Mouse (Mus musculus) midbrain, postnatal 0 days (tissue): Measurements from ENCODE around the gene Tcf23. TPM values are rescaled to one million over a fixed set of nuclear protein-coding genes. Genes with fewer than 3 reads are reported as not detected.
A peak's percentile ranks its signal among the peaks of the same experiment; 100 is the strongest.
"Not testable (repeated sequence)": the region's sequence is repeated elsewhere in the genome, so short reads cannot be mapped to it uniquely, and the experiment has no call there.

Experiments used
- ATAC-seq: fragments of 200-750 bp; cut with Nextera tagmentation; 2 replicates; pipeline ENCODE4 v1.8.0; 2017; ENCODE audit warnings: moderate number of reproducible peaks, mild to moderate bottlenecking, moderate TSS enrichment, moderate library complexity; ENCODE audit not compliant: low FRiP score
- DNase-seq: peaks from one replicate; pipeline ENCODE4 v3.0.0-alpha.2; 2015; ENCODE audit warnings: low spot score
- H3K27ac ChIP-seq: fragments of 300-500 bp; sonication (generic); 2 replicates; pipeline ENCODE4 v1.5.1; 2014; ENCODE audit warnings: low read depth, mild to moderate bottlenecking, low read length, mixed read lengths
- H3K27me3 ChIP-seq: fragments of 300-500 bp; sonication (generic); 2 replicates; pipeline ENCODE4 v1.6.1; 2014; ENCODE audit warnings: low read length, control low read depth, mixed read lengths; ENCODE audit not compliant: insufficient read depth
- H3K36me3 ChIP-seq: fragments of 300-500 bp; sonication (generic); 2 replicates; pipeline ENCODE4 v1.6.1; 2014; ENCODE audit warnings: low read length, control low read depth, mixed read lengths; ENCODE audit not compliant: insufficient read depth
- H3K4me1 ChIP-seq: fragments of 300-500 bp; sonication (generic); 2 replicates; pipeline ENCODE4 v1.6.1; 2014; ENCODE audit warnings: mild to moderate bottlenecking, control low read depth, antibody characterized with exemption, low read length, mixed read lengths; ENCODE audit not compliant: insufficient read depth
- H3K4me2 ChIP-seq: fragments of 300-500 bp; sonication (generic); 2 replicates; pipeline ENCODE4 v1.6.1; 2014; ENCODE audit warnings: low read depth, mild to moderate bottlenecking, low read length, mixed read lengths; ENCODE audit not compliant: poor library complexity, severe bottlenecking
- H3K4me3 ChIP-seq: fragments of 300-500 bp; sonication (generic); 2 replicates; pipeline ENCODE4 v1.5.1; 2014; ENCODE audit warnings: low read depth, mild to moderate bottlenecking, low read length, moderate library complexity
- H3K9ac ChIP-seq: fragments of 300-500 bp; sonication (generic); replicated peaks from 2 replicates; pipeline ENCODE4 v1.6.1; 2014; ENCODE audit warnings: mild to moderate bottlenecking, low read length, moderate library complexity, mixed read lengths; ENCODE audit not compliant: poor library complexity, severe bottlenecking
- H3K9me3 ChIP-seq: fragments of 300-500 bp; sonication (generic); 2 replicates; pipeline ENCODE4 v1.6.1; 2016; ENCODE audit warnings: low read length, control low read depth
- CTCF ChIP-seq: IDR thresholded peaks from 2 replicates; pipeline ENCODE4 v1.5.1; 2016; ENCODE audit warnings: antibody characterized with exemption, mild to moderate bottlenecking
- WGBS: fragments of 180-500 bp; shearing (Covaris S2); extraction: QIAGEN DNeasy Blood & Tissue Kit; methylation state at CpG from one replicate; pipeline ENCODE4 v1.1.7; 2014; 5-methylcytosine and 5-hydroxymethylcytosine counted together
- polyA plus RNA-seq: library from polyadenylated mRNA; unstranded; fragments of >200 nt; fragmentation: Nextera tagmentation; extraction: Ambion mirVana; gene quantifications from 2 replicates; pipeline ENCODE4 v1.2.1, GENCODE M21; 2015
- total RNA-seq: library from RNA; depleted of rRNA; stranded (reverse); fragments of >200 nt; gene quantifications from 2 replicates; pipeline ENCODE4 v1.2.3, GENCODE M21; 2014

Gene Tcf23
- total and polyA plus RNA-seq, 2 experiments from 2014 or later: 0.09 TPM; not detected in 1

- Histone ChIP-seq H3K27ac (no peak overlapping the region), H3K4me3 (no peak overlapping the region), H3K9ac (no peak overlapping the region), H3K27me3 (no peaks in the 10 kb centered on the region), H3K4me2 (no peak overlapping the region), H3K9me3 (no peaks in the 10 kb centered on the region), H3K4me1 (no peaks in the 10 kb centered on the region), H3K36me3 (no peaks in the 10 kb centered on the region)
- TF ChIP-seq CTCF: peak; percentile 18; the same call in 1 of the 2 replicates
- ATAC-seq (no peak), DNase-seq (no peak)
- WGBS: 80% methylated on average over 4 of the region's 4 CpGs
These were observed 33.1 kb downstream of the Tcf23 start for GRCm38 (mm10) chr5:31001560-31001959.

DNA sequence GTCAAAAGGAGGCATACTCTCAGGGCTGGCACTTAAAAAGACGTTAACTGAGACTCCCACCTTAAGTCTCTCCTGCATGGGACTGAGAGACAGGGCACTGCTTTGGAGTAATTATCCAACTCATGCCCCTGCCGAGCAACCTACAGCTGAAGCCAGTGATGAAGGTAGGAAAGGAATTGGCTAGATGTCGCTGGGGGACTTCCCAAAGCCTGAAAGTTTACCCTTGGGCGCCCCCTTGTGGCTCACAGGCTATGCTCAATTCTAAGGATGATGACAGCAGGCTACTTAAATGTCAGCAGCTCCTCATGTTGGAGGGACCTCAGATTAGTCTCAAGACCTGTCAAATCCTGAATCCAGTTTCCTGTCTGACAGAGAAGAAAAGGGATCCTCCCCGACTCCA, 35.7 kb downstream of the Tcf23 start:
- no peaks in the 10 kb centered on the region for H3K27me3 ChIP-seq
- no peak overlapping the region for H3K27ac ChIP-seq
- ATAC-seq (no peak), DNase-seq (peak; percentile 90)
- no peak overlapping the region for H3K4me2 ChIP-seq
- 5% methylated on average over 5 of the region's 5 CpGs for WGBS
- no peaks in the 10 kb centered on the region for H3K4me1 ChIP-seq
- no peak overlapping the region for H3K9ac ChIP-seq
- H3K4me3 ChIP-seq: no peak overlapping the region
- TF ChIP-seq CTCF: peak; percentile 93
- H3K9me3 ChIP-seq: no peaks in the 10 kb centered on the region
- no peaks in the 10 kb centered on the region for H3K36me3 ChIP-seq

DNA sequence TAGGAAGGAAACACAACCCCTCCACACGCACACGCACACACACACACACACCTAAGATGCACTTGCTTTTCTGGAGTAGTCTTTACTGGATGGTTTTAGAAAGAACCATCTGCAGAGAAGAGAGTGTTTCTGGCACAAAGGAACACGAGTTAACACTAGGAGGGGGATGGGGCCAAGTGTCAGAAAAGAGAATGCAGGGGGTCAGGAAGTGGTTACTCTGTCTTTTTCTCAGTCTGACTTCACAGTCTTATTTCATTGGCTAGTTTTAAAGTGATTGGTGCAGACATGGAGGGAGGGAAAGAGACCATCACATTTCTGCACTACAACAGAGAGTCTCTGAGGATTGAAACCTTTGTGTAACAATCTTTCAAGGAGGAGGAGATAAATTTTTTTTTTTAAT, 44.3 kb downstream of the Tcf23 start:
- no peak overlapping the region for H3K4me3 ChIP-seq
- no peaks in the 10 kb centered on the region for H3K36me3 ChIP-seq
- no peaks in the 10 kb centered on the region for H3K27me3 ChIP-seq
- no peak for DNase-seq
- no peak for ATAC-seq
- TF ChIP-seq CTCF: no peak
- 77% methylated on average over 3 of the region's 3 CpGs for WGBS
- H3K9ac ChIP-seq: no peak overlapping the region
- H3K27ac ChIP-seq: no peak overlapping the region
- H3K9me3 ChIP-seq: no peaks in the 10 kb centered on the region
- no peaks in the 10 kb centered on the region for H3K4me1 ChIP-seq
- H3K4me2 ChIP-seq: no peak overlapping the region

DNA sequence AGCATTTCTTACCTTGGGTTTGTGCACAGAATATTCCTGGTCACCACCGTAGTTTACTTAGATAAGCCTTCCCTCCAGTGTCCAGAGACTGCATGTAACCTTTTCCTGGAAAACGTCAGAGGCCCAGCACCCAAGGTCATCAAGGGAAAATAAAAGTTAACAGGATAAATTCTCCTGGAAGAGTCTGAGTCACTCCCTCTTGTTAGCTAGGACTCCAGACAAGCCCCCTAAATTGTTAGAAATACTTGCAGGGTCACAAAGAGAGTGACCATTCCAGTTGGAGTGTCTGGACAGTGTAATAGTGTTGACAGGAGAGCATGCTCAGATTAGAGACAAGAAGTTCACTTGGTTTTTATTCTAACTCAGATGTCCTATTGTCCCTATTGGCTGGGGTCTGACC, 47.5 kb downstream of the Tcf23 start:
- 83% methylated on average over 2 of the region's 2 CpGs for WGBS
- DNase-seq: no peak
- Histone ChIP-seq H3K36me3 (no peaks in the 10 kb centered on the region), H3K4me2 (no peak overlapping the region), H3K27me3 (no peaks in the 10 kb centered on the region), H3K9ac (no peak overlapping the region), H3K4me1 (no peaks in the 10 kb centered on the region), H3K4me3 (no peak overlapping the region), H3K9me3 (no peaks in the 10 kb centered on the region), H3K27ac (no peak overlapping the region)
- no peak for ATAC-seq
- TF ChIP-seq CTCF: no peak

DNA sequence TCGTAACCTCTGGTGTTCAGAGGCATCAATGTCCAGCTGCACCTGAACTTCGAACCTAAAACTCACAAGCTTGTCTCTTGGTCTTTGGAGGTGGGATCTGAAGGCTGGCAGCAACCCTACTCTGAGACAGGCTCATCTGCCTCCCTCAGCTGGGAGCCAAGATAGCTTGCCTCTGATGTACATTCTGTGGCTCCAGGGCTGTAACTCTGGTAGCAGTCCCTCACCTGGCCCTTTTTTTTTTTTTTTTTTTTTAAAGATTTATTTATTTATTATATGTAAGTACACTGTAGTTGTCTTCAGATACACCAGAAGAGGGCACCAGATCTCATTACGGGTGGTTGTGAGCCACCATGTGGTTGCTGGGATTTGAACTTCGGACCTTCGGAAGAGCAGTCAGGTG, 53.3 kb downstream of the Tcf23 start:
- not testable (repeated sequence) for DNase-seq, H3K9me3 ChIP-seq, H3K4me2 ChIP-seq, H3K4me1 ChIP-seq, H3K4me3 ChIP-seq, H3K9ac ChIP-seq, ATAC-seq, H3K27ac ChIP-seq, H3K36me3 ChIP-seq, H3K27me3 ChIP-seq
- 88% methylated on average over 4 of the region's 5 CpGs for WGBS

- TF ChIP-seq CTCF: no peak
- Histone ChIP-seq H3K9ac (no peak overlapping the region), H3K27ac (no peak overlapping the region), H3K4me3 (no peak overlapping the region), H3K27me3 (no peaks in the 10 kb centered on the region), H3K36me3 (no peaks in the 10 kb centered on the region), H3K4me2 (no peak overlapping the region), H3K4me1 (no peaks in the 10 kb centered on the region), H3K9me3 (no peaks in the 10 kb centered on the region)
- ATAC-seq (no peak), DNase-seq (no peak)
- 0% methylated on average over 1 of the region's 1 CpGs for WGBS
These were observed 54.2 kb downstream of the Tcf23 start for GRCm38 (mm10) chr5:31022690-31023089.
